Mouse (Mus musculus) liver, embryonic 14.5 days (tissue): ENCODE data around the gene Cep95.

Experiments
- CTCF ChIP-seq: IDR thresholded peaks from 2 replicates; pipeline ENCODE4 v1.5.1; 2016; ENCODE audit warnings: antibody characterized with exemption, low read depth, control low read depth
- EP300 ChIP-seq: IDR thresholded peaks from 2 replicates; pipeline ENCODE4 v1.6.1; 2016; ENCODE audit warnings: antibody characterized with exemption, low read depth

DNA sequence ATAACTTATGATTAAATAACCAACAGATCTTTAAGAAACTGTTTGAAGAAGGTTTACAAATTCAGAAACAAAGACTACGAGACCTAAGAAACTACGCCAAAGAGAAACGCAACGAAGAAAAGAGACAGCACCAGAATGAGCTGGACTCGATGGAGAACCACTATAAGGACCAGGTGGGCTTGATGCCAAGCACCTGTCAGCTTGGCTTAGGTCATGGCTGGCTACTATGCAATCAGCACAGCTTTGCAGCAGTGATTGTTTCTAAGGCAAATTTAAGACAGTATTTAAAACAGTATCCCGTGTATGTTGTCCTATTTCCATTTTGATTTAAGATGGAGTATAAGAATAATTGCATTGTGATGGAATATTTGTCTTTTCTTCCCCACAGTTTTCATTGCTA lies 28.8 kb downstream of the Cep95 start:
- no peak for TF ChIP-seq CTCF
- no peak for TF ChIP-seq EP300
